Mouse (Mus musculus) heart, adult 2 months (tissue): ENCODE measurements around the gene Dnal1. TPM values are rescaled to one million over a fixed set of nuclear protein-coding genes. Genes with fewer than 3 reads are reported as not detected.

Source experiments
- DNase-seq, 2 experiments: peaks; one replicate each; pipeline ENCODE4 v3.0.0; 2021
- H3K27ac ChIP-seq: fragments of 200-600 bp; 2 replicates; pipeline ENCODE4 v1.8.1; 2022
- H3K27me3 ChIP-seq: fragments of 200-500 bp; 2 replicates; pipeline ENCODE4 v1.6.1; 2012; ENCODE audit warnings: mild to moderate bottlenecking, low read length, inconsistent platforms, mixed read lengths; ENCODE audit not compliant: control insufficient read depth, insufficient read depth
- H3K36me3 ChIP-seq: fragments of 200-500 bp; 2 replicates; pipeline ENCODE4 v1.6.1; 2012; ENCODE audit warnings: low read length, inconsistent platforms; ENCODE audit not compliant: control insufficient read depth, insufficient read depth
- H3K4me1 ChIP-seq: fragments of 200-500 bp; 2 replicates; pipeline ENCODE4 v1.6.1; 2011; ENCODE audit warnings: low read length; ENCODE audit not compliant: control insufficient read depth, insufficient read depth
- H3K4me3 ChIP-seq: fragments of 200-600 bp; 2 replicates; pipeline ENCODE4 v1.8.1; 2022
- H3K79me2 ChIP-seq: fragments of 200-500 bp; replicated peaks from 2 replicates; pipeline ENCODE4 v1.6.1; 2012; ENCODE audit warnings: mild to moderate bottlenecking, inconsistent platforms, low read length, moderate library complexity, mixed read lengths; ENCODE audit not compliant: control insufficient read depth, insufficient read depth
- H3K9ac ChIP-seq: fragments of 200-500 bp; 2 replicates; pipeline ENCODE4 v1.6.1; 2012; ENCODE audit warnings: low read depth, mild to moderate bottlenecking, control low read depth, inconsistent platforms, low read length, mixed read lengths
- CTCF ChIP-seq: fragments of 200-600 bp; IDR thresholded peaks from 2 replicates; pipeline ENCODE4 v1.8.1; 2022; ENCODE audit warnings: antibody characterized with exemption, mild to moderate bottlenecking, moderate library complexity
- EP300 ChIP-seq: fragments of 200-500 bp; IDR thresholded peaks from 2 replicates; pipeline ENCODE4 v1.6.1; 2011; ENCODE audit warnings: low read depth, low read length, control low read depth; ENCODE audit not compliant: insufficient read depth
- POLR2A ChIP-seq: fragments of 200-500 bp; IDR thresholded peaks from 2 replicates; pipeline ENCODE4 v1.6.1; 2011; ENCODE audit warnings: mild to moderate bottlenecking, low read depth, low read length, control low read depth; ENCODE audit not compliant: insufficient read depth
- WGBS: fragments of 180-500 bp; shearing (Covaris S2); methylation state at CpG from one replicate; pipeline ENCODE4 v1.1.7; 2018; 5-methylcytosine and 5-hydroxymethylcytosine counted together
- intact Hi-C: fragments of 180-260 bp; cut with DNase I; formaldehyde crosslinking; loops from one replicate; pipeline ENCODE4 v1.15.1; 2025
- polyA plus RNA-seq: library from polyadenylated mRNA; depleted of rRNA; stranded (reverse); fragments of >200 nt; gene quantifications from 2 replicates; pipeline ENCODE4 v1.2.3, GENCODE M21; 2012
- total RNA-seq, 2 experiments: library from RNA; stranded (reverse); gene quantifications; 2 replicates each; pipeline ENCODE4 v1.2.3; 2021

The Dnal1 gene
- total and polyA plus RNA-seq, 3 experiments, result 3.4 to 7.9 (median 6.9) TPM

- Histone ChIP-seq H3K27ac (no peak overlapping the region), H3K36me3 (peaks cover 3% of the 10 kb centered on the region; the same call in 1 of the 2 replicates), H3K79me2 (no peaks in the 10 kb centered on the region), H3K9ac (no peak overlapping the region), H3K27me3 (no peaks in the 10 kb centered on the region), H3K4me1 (no peaks in the 10 kb centered on the region), H3K4me3 (no peak overlapping the region)
- intact Hi-C loops, result no loop called here
- TF ChIP-seq POLR2A (no peak), CTCF (no peak), EP300 (no peak)
- WGBS, result 76% methylated on average over 14 of the region's 14 CpGs
- DNase-seq, result no peak
Measured at GRCm38 (mm10) chr12:84158156-84158555, 44.0 kb downstream of the Dnal1 start.

DNA sequence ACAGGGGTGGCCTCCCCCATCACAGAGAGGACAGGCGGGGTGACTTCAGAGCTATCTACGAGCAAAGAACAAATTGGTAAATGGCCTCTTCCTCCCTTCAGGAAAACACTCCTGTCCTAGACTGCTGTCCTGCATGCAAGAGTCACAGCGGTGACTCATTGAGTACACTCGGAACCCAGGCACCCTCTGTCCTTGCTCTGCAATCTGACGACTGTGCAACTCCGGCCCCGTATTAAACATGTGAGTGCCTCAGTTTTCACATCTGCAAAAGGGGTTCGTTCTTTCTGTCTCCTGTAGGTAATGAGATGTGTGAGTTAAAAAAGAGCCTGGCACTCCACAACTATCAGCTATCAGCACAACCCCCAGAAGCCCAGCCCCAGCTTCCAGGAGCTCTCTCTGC is 46.3 kb downstream of the Dnal1 start:
- H3K27ac ChIP-seq, result no peak overlapping the region
- DNase-seq, result no peak
- intact Hi-C loops, result no loop called here
- H3K4me3 ChIP-seq, result no peak overlapping the region
- peaks cover 4% of the 10 kb centered on the region for H3K36me3 ChIP-seq
- no peak for TF ChIP-seq EP300
- TF ChIP-seq CTCF, result no peak
- no peak for TF ChIP-seq POLR2A
- H3K4me1 ChIP-seq, result peaks cover 4% of the 10 kb centered on the region
- 96% methylated on average over 8 of the region's 8 CpGs for WGBS
- H3K79me2 ChIP-seq, result no peaks in the 10 kb centered on the region
- H3K9ac ChIP-seq, result no peak overlapping the region
- H3K27me3 ChIP-seq, result no peaks in the 10 kb centered on the region

GRCm38 (mm10) chr12:84161116-84161515 is 47.0 kb downstream of the Dnal1 start:
- Histone ChIP-seq H3K27me3 (no peaks in the 10 kb centered on the region), H3K4me1 (peaks cover 6% of the 10 kb centered on the region), H3K4me3 (no peak overlapping the region), H3K79me2 (no peaks in the 10 kb centered on the region), H3K27ac (no peak overlapping the region), H3K36me3 (peaks cover 4% of the 10 kb centered on the region), H3K9ac (no peak overlapping the region)
- peak in 1 of 2 experiments; percentile 7 for DNase-seq
- WGBS, result 48% methylated on average over 8 of the region's 8 CpGs
- TF ChIP-seq EP300 (no peak), CTCF (no peak), POLR2A (no peak)
- intact Hi-C loops, result loop anchor here (1.0 kb wide), 1 partner anchor 88 kb away; no protein-coding TSS in a partner anchor

DNA sequence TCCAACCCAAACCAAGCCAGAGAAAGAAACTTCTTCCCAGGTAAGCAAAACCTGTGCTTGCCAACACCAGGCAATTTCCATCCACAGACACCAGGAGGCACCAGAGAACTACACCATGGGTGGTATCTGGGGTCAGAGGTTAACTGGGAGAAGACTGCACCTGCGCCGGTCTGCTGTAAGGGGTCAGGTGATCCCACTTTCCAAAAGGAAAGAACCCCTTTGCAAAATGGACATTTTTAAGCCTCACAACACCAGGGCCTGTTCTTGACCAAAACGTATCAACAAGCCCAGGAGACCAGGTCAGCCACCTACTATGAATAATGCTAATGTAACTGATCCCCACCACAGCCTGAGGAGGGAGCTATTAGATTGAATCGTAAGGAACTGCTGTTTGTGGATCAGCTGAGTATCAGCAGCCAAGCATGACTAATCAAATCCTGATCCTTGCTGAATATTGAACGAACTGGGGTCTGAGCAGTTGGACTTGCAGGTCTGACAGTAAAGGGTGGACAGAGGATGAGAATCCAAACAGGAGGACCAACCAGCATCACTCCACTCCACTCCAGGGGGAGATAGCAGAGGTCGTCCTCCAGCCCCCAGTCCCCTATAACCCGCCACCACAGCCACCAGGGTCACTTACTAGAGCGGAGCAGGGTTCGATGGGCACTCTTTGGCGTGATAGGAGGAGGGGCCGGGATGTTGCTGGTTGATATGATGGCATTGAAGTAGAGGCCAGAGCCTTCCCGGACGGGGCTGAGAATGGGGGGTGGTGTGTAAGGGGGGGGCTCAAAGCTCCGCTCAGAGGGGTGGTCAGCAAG is 47.7 kb downstream of the Dnal1 start:
- DNase-seq, result peak in 1 of 2 experiments; percentile 24
- TF ChIP-seq EP300 (0 out of 2 replicates have a peak, but pooled peaks have one; percentile 37), CTCF (peak; percentile 68), POLR2A (no peak)
- intact Hi-C loops, result loop anchor here (1.0 kb wide), 1 partner anchor 87 kb away; no protein-coding TSS in a partner anchor
- no peaks in the 10 kb centered on the region for H3K79me2 ChIP-seq
- peaks cover 10% of the 10 kb centered on the region for H3K4me1 ChIP-seq
- 83% methylated on average over 14 of the region's 14 CpGs for WGBS
- H3K9ac ChIP-seq, result no peak overlapping the region
- H3K27me3 ChIP-seq, result no peaks in the 10 kb centered on the region
- H3K27ac ChIP-seq, result no peak overlapping the region
- H3K36me3 ChIP-seq, result peaks cover 7% of the 10 kb centered on the region
- no peak overlapping the region for H3K4me3 ChIP-seq

GRCm38 (mm10) chr12:84163133-84163532 is 49.0 kb downstream of the Dnal1 start:
- Histone ChIP-seq H3K27me3 (no peaks in the 10 kb centered on the region), H3K36me3 (peaks cover 7% of the 10 kb centered on the region), H3K9ac (no peak overlapping the region), H3K4me1 (peaks cover 10% of the 10 kb centered on the region), H3K27ac (no peak overlapping the region), H3K4me3 (no peak overlapping the region), H3K79me2 (no peaks in the 10 kb centered on the region)
- TF ChIP-seq EP300 (no peak), POLR2A (no peak), CTCF (peak; percentile 80)
- 79% methylated on average over 9 of the region's 9 CpGs for WGBS
- DNase-seq, result peak in 1 of 2 experiments; percentile 49
- intact Hi-C loops, result loop anchor here (1.0 kb wide), 1 partner anchor 57 kb away; no protein-coding TSS in a partner anchor
